Mouse (Mus musculus) cortical plate, adult 2 months (tissue): Measurements from ENCODE around the gene Safb2.

Source experiments
- CTCF ChIP-seq: fragments of 200-500 bp; IDR thresholded peaks from 2 replicates; pipeline ENCODE4 v1.5.1; 2011; ENCODE audit warnings: mild to moderate bottlenecking, control low read depth, low read length; ENCODE audit not compliant: insufficient read depth; ENCODE audit errors: extremely low read depth
- POLR2A ChIP-seq: fragments of 200-500 bp; IDR thresholded peaks from 2 replicates; pipeline ENCODE4 v1.6.1; 2011; ENCODE audit warnings: mild to moderate bottlenecking, low read length, control low read depth; ENCODE audit not compliant: insufficient read depth; ENCODE audit errors: extremely low read depth

GRCm38 (mm10) chr17:56547116-56547845 lies 37.1 kb downstream of the Safb2 start:
- TF ChIP-seq POLR2A (no peak), CTCF (no peak)
